Mouse (Mus musculus) heart, adult 8-10 months (tissue): Measurements from ENCODE around the gene Ttyh3. TPM values are rescaled to one million over a fixed set of nuclear protein-coding genes. Genes with fewer than 3 reads are reported as not detected.

Experiments used
- DNase-seq: peaks from one replicate; pipeline ENCODE4 v3.0.0; 2022; ENCODE audit warnings: low spot score
- total RNA-seq, 4 experiments: library from RNA; stranded (reverse); gene quantifications; 2 replicates each; pipeline ENCODE4 v1.2.4; 2022

The Ttyh3 gene
- total RNA-seq, 4 experiments from 2014 or later, result 8.8 to 11.5 (median 9.9) TPM

DNA sequence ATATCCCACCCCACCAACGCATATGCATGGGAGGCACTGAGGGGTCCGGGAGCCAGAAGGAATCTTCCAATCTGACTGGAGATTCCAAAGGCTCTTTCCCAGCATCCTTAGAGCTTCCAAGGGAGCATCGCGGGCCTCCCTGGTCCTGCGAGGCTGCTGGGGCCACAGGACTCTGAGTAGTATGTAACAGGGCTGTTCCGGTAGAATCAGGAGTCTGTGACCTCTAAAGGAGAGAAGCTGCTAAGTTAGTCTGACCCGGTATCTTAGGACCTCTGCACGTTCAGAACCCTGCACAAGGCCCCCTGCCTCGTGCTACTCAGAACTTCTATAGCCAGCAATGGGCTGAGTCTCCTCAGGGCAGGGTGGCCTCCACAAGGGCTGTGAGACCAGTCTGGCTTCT, 69.6 kb downstream of the Ttyh3 start:
- no peak for DNase-seq

DNA sequence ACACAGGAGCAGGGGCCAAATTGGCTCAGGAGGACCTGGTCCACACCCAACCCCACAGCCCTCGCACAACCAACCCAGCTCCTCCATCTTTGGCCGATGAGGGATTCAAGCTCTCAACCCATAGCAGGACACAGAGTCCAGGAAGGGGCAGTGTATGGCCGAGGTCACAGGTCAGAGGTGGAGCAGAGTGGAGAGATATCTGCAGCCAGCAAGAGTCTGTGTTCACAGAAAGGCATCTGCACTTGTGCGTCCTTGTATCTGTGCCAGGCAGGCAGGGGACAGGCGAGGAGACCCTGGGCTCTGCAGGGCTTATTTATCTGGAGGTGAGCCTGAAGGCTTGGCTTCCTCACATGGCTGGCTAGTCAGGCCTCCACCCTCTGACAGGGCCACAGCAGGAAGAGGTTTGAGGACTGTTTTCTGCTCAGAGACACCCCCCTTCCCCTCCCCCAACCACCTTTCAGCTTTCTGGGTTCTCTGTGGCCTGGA, 73.4 kb downstream of the Ttyh3 start:
- peak; percentile 79 for DNase-seq

- peak; percentile 81 for DNase-seq
Observed at GRCm38 (mm10) chr5:140572611-140573010, 76.2 kb downstream of the Ttyh3 start.

GRCm38 (mm10) chr5:140571673-140572072, 77.2 kb downstream of the Ttyh3 start:
- DNase-seq, result peak; percentile 90

- DNase-seq, result no peak
Observed at GRCm38 (mm10) chr5:140571201-140571600, 77.6 kb downstream of the Ttyh3 start.

Other genes starting within 250 kb of the Ttyh3 start
- gene Eif3b, start 229.7 kb downstream of the Ttyh3 start, total RNA-seq, result 10 to 100 TPM; 93.0 to 97.3 (median 95.6) TPM
- not detected for gene Gm4869, start 203.4 kb downstream of the Ttyh3 start, total RNA-seq
- 1 to 10 TPM; 3.9 to 5.2 (median 4.6) TPM for gene Chst12, start 143.5 kb downstream of the Ttyh3 start, total RNA-seq
- not detected for gene Grifin, start 84.0 kb downstream of the Ttyh3 start, total RNA-seq
- 1 to 10 TPM; 6.0 to 8.3 (median 6.9) TPM for gene Lfng, start 41.7 kb downstream of the Ttyh3 start, total RNA-seq
- gene Iqce, start 53.3 kb upstream of the Ttyh3 start, total RNA-seq, result 1 to 10 TPM; 4.5 to 7.8 (median 5.6) TPM
- gene Brat1, start 56.0 kb upstream of the Ttyh3 start, total RNA-seq, result 1 to 10 TPM; 6.7 to 8.2 (median 7.8) TPM
- under 1 TPM; 0.31 to 0.35 (median 0.34) TPM for gene Amz1, start 75.1 kb upstream of the Ttyh3 start, total RNA-seq
- 100 to 1,000 TPM; 124 to 170 (median 134) TPM for gene Gna12, start 181.4 kb upstream of the Ttyh3 start, total RNA-seq